Mouse (Mus musculus): ENCODE data around the gene Prrx1.

The Prrx1 gene

DNA sequence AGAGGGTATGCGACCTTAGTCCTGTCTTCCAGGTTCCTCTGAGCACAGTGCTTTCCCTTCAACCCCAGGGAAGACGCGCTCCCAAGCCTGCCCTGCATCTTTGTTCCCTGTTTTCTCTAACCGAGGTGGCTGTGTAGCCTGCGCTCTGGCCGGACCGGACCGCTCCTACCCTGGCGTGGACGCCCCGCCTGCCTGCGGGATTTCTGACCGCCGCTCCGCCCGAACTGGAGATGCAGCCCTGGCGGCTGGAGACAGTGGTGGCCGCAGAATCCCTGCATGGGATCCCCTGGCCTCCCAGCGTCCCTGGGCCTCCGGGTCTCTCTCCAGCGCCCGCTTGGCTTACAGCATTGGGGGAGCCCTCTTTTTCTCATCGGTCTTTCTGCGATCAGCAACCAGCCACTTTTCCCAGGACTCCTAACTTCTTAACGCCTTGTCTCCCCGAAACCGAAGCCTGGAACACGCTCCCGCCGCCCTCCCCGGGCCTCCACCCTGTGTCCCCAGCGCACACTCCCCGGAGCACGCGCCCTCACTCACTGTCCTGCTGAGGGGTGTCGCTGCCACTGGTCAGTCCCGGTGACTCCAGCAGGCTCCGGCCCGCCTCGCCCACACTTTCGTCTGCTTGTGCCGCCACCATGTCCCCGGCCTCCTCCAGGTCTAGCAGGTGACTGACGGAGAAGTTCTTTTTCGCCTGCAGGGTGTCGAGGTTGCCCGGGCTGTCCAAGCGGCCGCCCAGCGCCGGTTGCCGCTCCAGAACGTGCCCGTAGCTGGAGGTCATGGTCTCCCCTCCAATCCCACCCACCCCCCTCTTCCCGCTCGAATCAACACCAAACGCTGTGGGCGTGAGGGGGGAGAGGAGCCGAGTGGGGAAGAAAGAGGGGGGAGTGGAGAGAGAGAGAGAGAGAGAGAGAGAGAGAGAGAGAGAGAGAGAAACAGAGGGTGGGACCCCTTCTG, 1.4 kb downstream of the Prrx1 start:
- peak; percentile 11 for DNase-seq (ENCODE audit: low spot score)

DNA sequence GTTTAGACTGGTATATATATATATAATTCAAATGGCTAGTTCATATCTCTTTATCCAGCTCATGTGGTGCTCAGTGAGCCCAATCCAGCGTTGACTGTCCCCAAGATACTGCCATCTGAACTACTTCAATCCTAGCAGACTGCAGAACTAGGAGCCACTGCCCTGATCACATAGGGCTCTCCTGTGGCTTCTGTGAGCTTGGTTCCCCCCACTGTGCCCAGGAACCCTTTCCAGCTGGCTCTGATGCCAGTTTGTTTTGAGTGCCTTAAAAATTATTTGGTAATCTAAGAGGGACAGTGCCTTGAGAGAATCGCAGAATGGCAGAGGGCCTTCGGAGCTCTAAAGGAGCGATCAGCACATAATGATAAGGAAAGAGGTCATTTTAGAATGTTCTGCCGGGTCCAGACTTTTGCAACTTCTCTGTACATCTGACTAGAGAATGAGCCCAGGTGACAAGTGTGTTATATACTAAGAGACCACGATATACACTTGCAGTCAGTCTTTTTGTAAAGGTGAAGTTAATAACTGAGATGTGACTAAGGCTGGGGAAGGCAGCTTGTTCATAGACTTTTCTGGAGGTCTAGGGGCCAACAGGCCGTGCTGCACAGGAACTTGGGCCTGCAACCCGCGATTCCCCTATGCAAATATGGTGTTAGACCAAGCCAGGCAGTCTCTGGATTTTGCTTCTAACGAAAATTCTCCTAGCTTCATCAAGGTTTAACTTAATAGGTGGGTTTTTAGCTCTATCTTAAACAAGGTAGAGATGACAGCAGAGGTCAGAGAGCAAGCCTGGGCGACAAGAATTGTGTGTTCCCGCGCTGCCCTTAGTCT, 2.3 kb downstream of the Prrx1 start:
- no peak for DNase-seq (ENCODE audit: low spot score)

DNA sequence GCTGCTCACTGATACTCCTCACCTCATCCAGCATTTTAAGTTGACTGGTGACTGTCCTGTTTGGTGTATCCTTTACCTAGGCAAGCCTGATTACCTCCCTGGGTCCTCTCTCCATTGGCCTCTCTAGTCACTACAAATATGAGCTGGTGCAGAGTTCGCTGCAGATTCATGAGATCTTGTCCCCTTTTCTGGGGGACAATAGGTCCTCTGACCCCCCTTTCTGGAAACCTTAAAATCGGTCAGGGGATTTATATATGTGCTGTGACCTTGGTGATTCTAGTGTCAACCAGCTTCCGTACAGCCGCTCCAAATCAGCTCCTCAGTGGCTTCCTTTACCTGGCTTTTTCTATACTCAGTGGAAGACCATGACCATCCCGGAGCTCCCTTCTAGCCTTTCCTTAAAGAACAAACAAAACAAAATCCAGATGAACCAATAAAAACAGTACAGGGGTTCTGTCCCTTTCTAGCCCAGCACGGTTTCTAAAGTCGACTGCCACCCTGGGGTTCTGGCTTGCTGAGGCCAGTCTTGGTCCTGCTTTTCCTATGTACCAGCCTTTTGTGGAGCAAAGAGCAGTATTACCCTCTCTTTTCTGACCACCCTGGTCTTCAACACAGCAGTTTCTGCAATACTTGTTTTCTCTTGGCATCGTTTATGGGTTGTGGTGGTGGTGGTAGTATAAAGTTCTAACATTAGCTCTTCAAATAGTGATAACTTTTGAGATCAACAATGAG, 3.3 kb downstream of the Prrx1 start:
- DNase-seq (ENCODE audit: low spot score): no peak

DNA sequence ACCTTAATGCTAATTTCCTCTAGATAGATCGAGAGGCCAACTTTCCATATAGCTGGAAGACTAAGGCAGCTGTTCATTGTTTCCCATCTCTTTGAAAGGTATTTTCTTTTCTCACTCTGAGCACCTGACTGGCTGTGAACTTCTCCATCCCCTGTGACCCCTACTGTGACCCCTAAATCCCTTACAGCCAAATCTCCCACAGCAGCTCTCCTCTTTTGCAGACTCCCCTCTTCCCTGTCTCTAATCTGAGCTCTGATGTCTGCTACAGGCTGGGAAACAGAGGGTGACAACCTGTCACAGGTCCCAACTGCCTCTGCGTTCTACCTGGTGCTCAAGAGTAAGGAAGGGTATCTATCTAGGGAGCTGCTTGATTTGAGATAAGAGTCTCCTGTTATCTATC, 4.0 kb downstream of the Prrx1 start:
- no peak for DNase-seq (ENCODE audit: low spot score)

DNA sequence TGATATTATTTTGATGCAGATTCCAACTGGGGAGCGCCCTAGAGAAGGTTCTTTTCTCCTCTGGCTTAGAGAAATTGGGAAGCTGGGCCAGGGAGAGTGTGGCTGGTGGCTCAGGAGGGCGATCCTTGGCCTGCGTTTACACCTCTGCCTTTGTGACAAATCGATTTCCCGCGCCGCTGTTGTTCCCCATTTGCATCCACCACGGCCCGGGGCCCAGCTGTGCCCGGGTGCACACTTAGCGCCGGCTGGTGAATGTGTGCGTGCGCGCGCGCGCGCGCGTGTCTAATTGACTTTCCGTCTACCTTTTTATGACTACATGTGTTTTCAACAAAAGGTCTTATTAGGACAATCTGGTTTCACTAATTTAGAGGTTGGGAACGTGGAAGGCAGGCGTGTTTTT, 4.9 kb downstream of the Prrx1 start:
- DNase-seq (ENCODE audit: low spot score): no peak

DNA sequence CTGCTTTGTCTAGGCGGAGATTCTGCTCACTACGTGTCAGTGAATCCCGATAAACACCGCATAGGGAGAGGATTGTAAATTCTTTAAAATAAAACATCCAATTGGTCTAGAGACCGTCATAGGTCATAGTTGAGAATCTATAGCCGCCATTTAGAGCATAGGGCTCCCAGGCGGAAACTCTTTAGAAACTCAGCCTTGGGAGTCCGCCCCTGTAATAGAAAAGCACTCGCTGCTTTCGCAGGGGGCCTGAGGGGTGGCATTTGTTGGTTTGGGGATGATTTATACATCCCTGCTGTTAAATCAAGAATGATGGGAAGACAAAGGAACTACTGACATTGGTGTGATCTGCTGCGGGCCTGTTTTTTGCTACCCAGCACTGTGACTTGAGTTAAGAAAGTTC, 5.8 kb downstream of the Prrx1 start:
- no peak for DNase-seq (ENCODE audit: low spot score)

DNA sequence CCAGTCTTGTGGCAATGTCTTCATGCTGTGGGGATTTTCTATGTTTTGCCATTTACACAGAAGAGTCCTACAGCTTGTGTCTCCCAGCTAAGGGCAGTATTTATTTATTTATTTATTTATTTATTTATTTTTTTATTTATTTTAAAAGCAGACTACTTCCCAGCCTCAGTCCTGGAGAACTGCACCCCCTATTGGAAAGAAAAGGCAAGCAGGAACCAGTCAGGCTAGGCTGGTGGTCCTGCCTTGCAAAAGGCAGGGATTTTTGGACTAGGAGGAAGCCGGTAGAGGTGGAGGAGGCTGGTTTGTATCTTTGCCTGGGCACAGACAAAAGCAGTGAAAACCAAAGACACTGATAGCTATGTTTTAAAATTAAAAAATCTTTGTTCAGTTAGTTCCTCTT, 7.6 kb downstream of the Prrx1 start:
- no peak for DNase-seq (ENCODE audit: low spot score)

DNA sequence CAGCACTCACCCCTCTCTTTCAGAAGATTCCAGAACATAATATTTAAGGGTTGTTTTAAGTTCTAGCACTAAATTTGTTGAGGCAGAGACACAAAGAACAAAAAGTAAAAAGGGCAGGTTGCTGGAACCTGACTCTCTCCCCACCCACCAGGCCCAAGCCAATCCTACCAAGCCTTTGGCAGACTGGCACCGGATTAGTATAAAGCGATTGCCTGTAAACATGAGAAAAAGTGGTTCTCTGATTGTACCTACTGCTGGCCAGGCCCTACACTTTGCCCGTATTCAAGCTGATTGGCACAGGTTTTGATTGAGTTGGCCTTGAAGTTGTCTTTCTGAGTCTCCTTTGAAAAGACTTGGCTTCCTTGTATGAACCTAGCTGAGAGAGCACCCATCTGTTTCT, 8.7 kb downstream of the Prrx1 start:
- no peak for DNase-seq (ENCODE audit: low spot score)

DNA sequence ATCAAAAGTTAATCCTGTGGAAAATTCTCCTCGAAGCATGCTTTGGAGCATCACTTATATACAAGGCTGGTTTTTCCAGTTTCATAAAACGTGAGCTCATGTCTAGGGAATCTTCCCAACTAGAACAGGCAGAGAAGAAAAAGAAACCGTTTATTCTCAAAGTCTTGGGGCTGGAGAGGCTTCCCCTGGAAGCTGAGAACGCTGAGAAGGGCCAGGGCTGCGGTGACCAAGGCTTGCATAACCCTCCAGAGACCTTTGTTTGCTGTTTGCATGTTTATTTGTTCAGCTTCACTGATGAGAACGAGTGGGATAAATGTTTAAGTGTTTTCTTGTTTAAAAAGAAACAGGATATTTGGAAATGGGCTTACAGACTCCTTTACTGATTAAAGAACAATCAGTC, 11.2 kb downstream of the Prrx1 start:
- no peak for DNase-seq (ENCODE audit: low spot score)

DNA sequence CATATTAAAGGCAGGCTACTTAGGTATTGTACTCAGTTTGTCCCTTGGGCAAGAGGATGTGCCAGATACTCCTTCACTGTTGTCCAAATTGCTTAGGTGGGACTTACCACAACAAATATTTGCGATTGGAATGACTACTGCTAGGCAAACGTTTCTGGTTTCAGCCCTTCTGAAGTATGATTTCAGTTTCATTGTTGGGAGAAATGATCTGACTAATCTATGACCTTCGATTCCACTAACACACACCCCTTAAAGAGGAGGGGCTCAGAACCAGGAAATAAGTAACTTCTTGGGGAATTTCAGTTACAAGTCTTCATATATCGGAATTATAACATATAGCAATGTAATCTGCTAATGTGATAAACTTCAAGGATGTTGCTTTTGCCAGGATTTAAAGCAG, 20.4 kb downstream of the Prrx1 start:
- DNase-seq (ENCODE audit: low spot score): no peak

DNA sequence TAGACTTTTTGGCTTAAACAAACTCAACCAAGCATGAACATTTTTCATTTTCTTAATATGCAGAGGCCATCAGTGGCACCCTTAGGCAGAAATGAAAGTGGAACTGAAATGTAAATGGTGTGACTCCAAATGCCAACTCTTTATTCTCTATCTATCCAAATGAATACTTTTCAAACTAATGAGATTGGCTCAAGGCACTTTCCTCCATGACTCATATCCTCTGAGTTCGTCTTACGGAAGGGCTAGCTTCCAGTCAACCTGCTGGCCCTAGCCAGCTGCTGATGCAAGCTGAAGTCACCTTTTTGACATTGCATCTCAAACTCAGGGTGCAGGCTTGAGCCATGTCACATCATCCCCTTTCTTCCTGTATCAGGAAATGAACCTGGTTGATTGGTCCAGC, 21.6 kb downstream of the Prrx1 start:
- no peak for DNase-seq (ENCODE audit: low spot score)

DNA sequence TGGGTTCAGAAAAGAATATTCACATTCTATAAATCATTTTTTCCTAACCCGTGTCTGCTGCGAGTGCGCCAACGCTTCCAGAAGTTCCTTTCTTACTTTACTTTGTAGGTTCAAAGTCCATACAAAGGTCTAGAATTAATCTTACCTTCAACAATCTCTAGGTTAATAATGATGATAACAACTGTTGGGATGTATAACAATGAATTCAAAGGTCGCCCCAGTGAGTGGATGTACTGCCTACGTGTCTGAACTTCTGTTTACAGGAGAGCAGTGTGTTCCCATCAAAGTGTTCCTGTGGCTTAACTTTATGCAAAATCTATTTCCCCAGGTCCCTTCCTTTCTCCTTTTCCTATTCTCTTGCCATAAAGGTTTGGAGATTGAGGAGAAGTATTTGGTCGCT, 24.4 kb downstream of the Prrx1 start:
- DNase-seq (ENCODE audit: low spot score): no peak

DNA sequence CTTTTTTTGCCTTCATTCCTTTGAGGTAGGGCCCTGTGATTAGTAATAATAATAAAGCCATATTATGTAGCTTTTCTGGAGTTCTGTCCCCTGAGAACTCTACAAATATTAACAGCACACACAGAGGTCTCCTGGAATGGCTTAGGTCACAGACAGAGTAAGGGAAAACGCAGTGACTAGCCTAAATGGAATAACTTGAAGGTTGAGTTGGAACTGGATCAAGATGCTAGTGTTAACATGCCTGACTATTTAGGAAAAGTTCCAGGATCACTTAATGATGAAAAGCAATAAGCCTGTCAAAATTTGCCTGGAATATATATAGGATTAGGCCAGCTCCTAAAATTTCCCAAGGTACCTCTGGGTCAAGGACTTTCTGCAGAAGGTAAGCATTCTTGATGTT, 28.0 kb downstream of the Prrx1 start:
- no peak for DNase-seq (ENCODE audit: low spot score)

DNA sequence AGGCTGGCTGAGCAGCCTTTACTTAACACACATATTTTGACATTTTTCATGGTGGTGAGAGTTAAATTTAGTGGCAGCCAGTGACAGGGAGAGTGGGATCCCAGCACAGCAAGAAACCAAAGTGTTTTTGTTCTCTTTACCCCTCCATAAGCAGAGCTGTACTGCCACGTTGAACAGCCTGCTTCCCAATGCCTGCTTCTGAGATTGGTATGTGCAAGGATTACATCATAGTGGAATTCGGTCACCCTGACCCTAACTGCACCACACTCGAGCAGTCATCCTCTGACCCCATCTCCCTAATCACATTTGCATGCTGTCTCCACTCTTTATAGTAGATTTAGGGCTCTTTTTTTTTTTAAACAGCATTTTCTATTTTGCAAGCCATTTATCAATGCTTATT, 28.4 kb downstream of the Prrx1 start:
- DNase-seq (ENCODE audit: low spot score): no peak

DNA sequence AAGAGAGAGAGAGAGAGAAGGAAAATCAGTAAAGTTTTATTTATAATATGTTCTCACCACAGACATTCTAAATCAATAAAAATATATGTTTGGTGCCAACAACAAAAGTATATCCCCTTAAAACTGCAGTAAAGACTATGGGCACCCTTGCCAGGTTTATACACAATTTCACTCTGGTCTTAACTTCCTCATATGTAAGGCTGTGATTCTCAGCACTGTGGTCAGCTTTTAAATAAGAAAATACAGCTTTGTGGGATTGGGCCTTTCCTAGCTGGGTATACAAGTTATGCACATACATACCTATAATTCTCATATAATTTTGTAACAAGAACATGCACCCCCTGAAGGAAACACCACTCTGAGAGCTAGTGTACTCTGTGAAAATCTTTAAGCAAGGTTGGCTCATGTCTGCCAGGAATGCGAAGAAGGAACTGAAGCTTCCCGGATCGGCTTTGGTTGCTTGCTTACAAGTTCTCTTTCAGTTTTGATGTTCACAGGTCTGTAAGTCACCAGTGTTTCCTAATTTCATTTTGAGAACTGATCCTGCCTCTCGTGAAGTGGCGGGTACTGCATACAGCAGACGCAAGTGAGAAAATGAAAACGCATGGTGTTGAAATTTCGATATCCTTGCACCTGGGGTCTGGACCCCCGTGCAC, 29.4 kb downstream of the Prrx1 start:
- no peak for DNase-seq (ENCODE audit: low spot score)

DNA sequence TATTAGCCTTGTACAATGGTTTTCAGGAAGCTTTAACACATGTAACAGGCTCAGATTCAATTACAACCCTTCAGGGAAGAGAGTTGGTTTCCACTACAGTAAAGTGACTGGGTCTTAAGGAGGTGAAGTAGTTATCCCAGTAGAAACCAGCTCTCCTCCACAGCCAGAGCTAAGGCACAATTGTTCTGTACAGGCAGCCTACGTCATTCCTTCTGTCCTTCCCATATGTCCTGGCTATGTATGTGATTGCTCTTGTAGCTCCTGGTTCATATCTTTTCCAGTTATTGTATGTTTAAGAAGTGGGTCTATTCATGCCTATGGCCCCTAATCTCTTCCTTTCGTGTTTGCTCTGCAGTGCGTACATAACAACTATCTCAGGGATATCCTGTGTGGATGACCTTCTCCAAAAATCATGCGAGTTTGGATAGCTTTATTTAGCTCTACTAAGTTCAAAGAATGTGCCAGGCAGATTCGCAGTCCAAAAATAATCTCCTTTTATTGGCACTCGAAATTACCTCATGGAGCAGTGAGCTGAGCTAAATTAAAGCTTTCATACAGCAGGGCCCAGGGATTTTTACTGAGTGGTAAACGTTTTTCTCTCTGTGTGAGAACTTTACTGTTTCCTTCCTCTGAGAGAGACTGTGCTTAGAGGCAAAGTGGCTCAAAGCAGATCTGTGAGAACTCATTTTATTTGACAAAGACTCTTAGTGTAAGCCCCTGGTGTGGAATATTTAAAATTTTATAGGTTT, 31.9 kb downstream of the Prrx1 start:
- DNase-seq (ENCODE audit: low spot score): no peak

DNA sequence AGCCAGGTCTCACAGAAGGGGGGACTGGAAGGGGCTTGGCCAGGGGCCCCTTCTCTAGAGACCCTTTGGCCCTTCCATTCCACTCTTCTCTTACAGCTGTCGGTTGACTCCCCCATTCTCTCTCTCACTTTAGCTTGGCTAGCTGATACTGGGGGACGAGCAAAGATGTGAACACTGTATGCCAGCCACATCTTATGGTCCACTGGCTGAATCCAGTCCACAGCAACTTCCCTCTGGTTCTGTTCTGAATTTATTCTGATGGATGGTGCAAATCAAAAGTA, 32.7 kb downstream of the Prrx1 start:
- no peak for DNase-seq (ENCODE audit: low spot score)

DNA sequence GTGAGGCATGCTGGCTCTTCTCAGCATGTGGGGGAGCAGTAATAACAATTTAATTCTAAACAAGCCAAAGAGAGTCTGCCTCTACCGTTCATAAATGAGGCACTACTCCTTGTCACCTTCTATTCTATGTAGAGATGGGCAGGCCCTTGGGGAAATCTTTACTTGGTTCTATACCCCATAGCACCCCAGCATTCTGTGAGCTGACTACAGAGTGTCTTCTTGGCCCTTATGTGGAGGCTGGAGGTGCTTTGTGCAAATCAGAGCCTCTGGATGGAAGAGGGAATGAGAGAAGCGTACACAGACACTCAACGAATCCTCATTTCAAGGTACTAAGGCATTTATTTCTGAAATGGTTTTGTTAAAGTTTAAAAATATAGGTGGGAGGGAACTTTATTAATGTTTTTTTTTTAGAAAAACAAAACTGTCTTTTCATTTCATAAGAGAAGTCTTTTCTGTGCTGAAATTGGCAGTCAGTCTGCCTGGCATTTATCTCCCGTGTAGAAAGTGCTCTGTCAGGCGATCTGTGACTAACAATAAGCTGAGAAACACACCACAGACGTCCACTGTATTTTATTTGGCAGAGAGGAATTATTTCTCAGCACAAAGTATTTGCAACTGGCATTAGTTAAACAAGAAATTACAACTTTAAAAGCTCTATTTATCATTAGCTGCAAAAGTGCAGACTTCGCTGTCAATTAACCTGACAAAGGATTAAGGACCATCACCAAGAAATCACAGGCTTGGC, 33.2 kb downstream of the Prrx1 start:
- DNase-seq (ENCODE audit: low spot score): no peak

DNA sequence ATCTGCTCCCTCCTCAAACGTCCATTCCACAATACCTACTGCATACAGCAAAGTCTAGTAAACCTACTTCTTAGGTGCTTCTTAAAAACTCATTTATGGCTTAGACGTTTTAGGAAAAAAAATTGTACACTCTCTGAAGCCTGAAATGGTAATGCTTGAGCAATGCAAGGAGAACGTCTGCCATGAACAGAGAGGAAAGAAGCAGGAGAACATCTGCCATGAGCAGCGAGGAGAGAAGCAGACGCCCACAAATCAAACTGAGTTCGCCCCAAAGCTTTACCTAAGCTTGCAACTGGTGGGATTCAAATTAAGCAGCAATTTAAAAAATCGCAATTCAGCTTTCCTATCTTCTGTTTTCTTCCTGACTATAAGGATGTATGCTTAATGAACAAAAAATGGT, 36.4 kb downstream of the Prrx1 start:
- DNase-seq (ENCODE audit: low spot score): no peak

DNA sequence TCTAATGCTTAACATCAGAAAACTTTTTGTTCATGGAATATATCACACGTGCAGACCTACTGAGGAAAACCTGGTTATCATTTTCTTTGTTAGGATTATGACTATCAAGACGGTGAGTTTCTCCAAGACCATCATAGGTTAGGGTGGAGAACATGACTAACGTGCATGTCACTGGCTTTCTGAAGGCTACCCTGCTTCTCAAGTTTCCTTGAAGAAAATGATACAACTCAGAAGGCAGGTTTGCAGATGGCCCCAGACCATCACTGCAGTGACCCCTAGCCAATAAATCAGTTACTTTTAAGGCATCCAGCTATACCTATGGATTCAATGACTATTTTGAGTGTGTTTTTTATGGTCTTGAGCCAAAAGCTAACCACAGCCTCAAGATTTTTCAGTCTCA, 38.6 kb downstream of the Prrx1 start:
- no peak for DNase-seq (ENCODE audit: low spot score)

DNA sequence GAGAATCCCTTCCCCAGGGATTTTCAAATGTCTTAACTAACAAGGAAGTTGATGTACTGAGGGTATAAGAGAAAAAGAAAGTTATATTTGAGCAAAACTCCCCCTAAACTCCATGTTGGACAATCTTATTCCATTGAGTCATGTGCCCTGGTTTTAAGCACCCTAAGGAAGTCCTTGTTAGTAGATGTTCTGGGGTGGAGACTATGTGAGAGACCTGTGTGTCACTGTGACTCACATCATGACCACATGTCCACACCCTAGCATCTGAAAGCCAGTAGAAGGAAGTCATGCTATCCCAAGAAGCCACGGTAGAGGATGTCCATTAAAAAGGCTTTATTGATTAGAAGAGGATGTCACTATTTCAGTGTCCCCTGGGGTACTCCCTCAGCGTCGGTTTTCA, 40.4 kb downstream of the Prrx1 start:
- no peak for DNase-seq (ENCODE audit: low spot score)
